Mouse (Mus musculus): ENCODE measurements around the gene Ap3d1. TPM values are rescaled to one million over a fixed set of nuclear protein-coding genes. Genes with fewer than 3 reads are reported as not detected.

Ap3d1 gene
- total and polyA plus RNA-seq, 2 experiments from 2014 or later = 99.7 to 201 TPM

DNA sequence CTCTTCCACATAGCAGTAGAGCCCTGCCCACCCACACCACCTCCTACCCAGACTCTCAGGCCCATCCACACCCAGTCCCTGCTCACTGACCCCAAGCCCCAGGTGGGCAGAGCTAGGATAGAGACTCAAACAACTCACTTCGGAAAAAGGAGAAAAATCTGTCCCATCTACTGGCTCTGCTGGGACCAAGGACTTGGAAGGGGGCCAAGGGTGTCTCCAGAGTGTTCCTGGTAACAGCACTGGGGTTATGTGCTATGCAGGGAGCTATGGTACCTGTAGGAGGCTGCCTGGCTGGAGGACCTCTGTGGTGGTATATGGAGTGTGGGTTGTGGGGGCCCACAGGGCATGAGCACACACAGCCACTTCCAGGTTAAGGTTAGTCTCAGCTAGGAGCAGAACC lies 24.8 kb downstream of the Ap3d1 start:
- ATAC-seq (no peak), DNase-seq (ENCODE audit: low spot score) (no peak)
- H3K9me3 ChIP-seq (ENCODE audit: low read length) = no peaks in the 10 kb centered on the region
- H3K4me1 ChIP-seq (ENCODE audit: insufficient read depth, low read length) = no peaks in the 10 kb centered on the region
- H3K27ac ChIP-seq = no peak overlapping the region
- H3K4me3 ChIP-seq (ENCODE audit: low read length) = no peak overlapping the region
- H3K9ac ChIP-seq (replicated peaks; ENCODE audit: low read length) = no peak overlapping the region
- H3K4me2 ChIP-seq (ENCODE audit: low read depth, low read length) = no peak overlapping the region
- WGBS = 90% methylated on average over 1 of the region's 1 CpGs
- H3K27me3 ChIP-seq (ENCODE audit: insufficient read depth, low read length) = no peaks in the 10 kb centered on the region
- H3K36me3 ChIP-seq (ENCODE audit: insufficient read depth, low read length) = peaks cover 94% of the 10 kb centered on the region
- no peak for TF ChIP-seq CTCF (IDR thresholded peaks at IDR 0.05; ENCODE audit: low read depth)

- Histone ChIP-seq H3K9me3 (ENCODE audit: low read length) (no peaks in the 10 kb centered on the region), H3K36me3 (ENCODE audit: insufficient read depth, low read length) (peaks cover 92% of the 10 kb centered on the region), H3K27me3 (ENCODE audit: insufficient read depth, low read length) (no peaks in the 10 kb centered on the region), H3K4me3 (ENCODE audit: low read length) (no peak overlapping the region), H3K4me1 (ENCODE audit: insufficient read depth, low read length) (no peaks in the 10 kb centered on the region), H3K4me2 (ENCODE audit: low read depth, low read length) (no peak overlapping the region), H3K9ac (replicated peaks; ENCODE audit: low read length) (no peak overlapping the region), H3K27ac (no peak overlapping the region)
- DNase-seq (ENCODE audit: low spot score) (no peak), ATAC-seq (no peak)
- 88% methylated on average over 3 of the region's 3 CpGs for WGBS
- TF ChIP-seq CTCF (IDR thresholded peaks at IDR 0.05; ENCODE audit: low read depth) = no peak
These were observed 31.2 kb downstream of the Ap3d1 start for GRCm38 (mm10) chr10:80710834-80711233.

GRCm38 (mm10) chr10:80705479-80705878 lies 36.6 kb downstream of the Ap3d1 start:
- Histone ChIP-seq H3K4me2 (ENCODE audit: low read depth, low read length) (no peak overlapping the region), H3K27me3 (ENCODE audit: insufficient read depth, low read length) (no peaks in the 10 kb centered on the region), H3K36me3 (ENCODE audit: insufficient read depth, low read length) (peaks cover 41% of the 10 kb centered on the region), H3K4me1 (ENCODE audit: insufficient read depth, low read length) (peaks cover 13% of the 10 kb centered on the region; the same call in 1 of the 2 replicates), H3K9me3 (ENCODE audit: low read length) (no peaks in the 10 kb centered on the region), H3K4me3 (ENCODE audit: low read length) (no peak overlapping the region), H3K9ac (replicated peaks; ENCODE audit: low read length) (no peak overlapping the region), H3K27ac (no peak overlapping the region)
- ATAC-seq = no peak
- TF ChIP-seq CTCF (IDR thresholded peaks at IDR 0.05; ENCODE audit: low read depth) = no peak
- DNase-seq (ENCODE audit: low spot score) = no peak
- 83% methylated on average over 3 of the region's 3 CpGs for WGBS

DNA sequence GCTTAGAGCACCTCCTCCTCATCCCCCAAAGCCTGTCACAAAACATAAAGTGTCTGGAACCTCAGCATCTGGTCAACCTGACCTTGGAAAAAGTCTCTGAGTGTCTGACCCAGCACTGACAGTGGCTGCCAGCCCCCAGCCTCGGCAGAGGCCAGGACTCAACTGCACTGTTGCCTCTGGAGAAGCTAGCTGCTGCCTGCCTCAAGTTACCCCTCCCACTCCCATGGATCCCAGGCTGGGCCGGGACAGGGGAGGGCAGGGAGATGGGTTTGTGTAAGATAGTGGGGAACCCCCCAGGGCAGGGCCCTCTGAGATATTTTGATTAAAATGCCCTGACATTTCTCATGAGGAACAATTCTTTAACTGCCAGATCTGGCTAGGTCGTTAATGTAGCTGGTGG lies 37.0 kb downstream of the Ap3d1 start:
- 67% methylated on average over 3 of the region's 3 CpGs for WGBS
- Histone ChIP-seq H3K4me2 (ENCODE audit: low read depth, low read length) (no peak overlapping the region), H3K27ac (no peak overlapping the region), H3K27me3 (ENCODE audit: insufficient read depth, low read length) (no peaks in the 10 kb centered on the region), H3K4me1 (ENCODE audit: insufficient read depth, low read length) (peaks cover 15% of the 10 kb centered on the region; the same call in 1 of the 2 replicates), H3K9ac (replicated peaks; ENCODE audit: low read length) (no peak overlapping the region), H3K9me3 (ENCODE audit: low read length) (no peaks in the 10 kb centered on the region), H3K4me3 (ENCODE audit: low read length) (no peak overlapping the region), H3K36me3 (ENCODE audit: insufficient read depth, low read length) (peaks cover 36% of the 10 kb centered on the region)
- no peak for TF ChIP-seq CTCF (IDR thresholded peaks at IDR 0.05; ENCODE audit: low read depth)
- DNase-seq (ENCODE audit: low spot score) (no peak), ATAC-seq (no peak)

GRCm38 (mm10) chr10:80704418-80704817 lies 37.6 kb downstream of the Ap3d1 start:
- no peak for ATAC-seq
- Histone ChIP-seq H3K4me2 (ENCODE audit: low read depth, low read length) (no peak overlapping the region), H3K27ac (no peak overlapping the region), H3K36me3 (ENCODE audit: insufficient read depth, low read length) (peaks cover 30% of the 10 kb centered on the region), H3K9ac (replicated peaks; ENCODE audit: low read length) (no peak overlapping the region), H3K27me3 (ENCODE audit: insufficient read depth, low read length) (no peaks in the 10 kb centered on the region), H3K4me1 (ENCODE audit: insufficient read depth, low read length) (peaks cover 18% of the 10 kb centered on the region; the same call in 1 of the 2 replicates), H3K4me3 (ENCODE audit: low read length) (no peak overlapping the region), H3K9me3 (ENCODE audit: low read length) (no peaks in the 10 kb centered on the region)
- 81% methylated on average over 5 of the region's 5 CpGs for WGBS
- TF ChIP-seq CTCF (IDR thresholded peaks at IDR 0.05; ENCODE audit: low read depth) = no peak
- DNase-seq (ENCODE audit: low spot score) = no peak

DNA sequence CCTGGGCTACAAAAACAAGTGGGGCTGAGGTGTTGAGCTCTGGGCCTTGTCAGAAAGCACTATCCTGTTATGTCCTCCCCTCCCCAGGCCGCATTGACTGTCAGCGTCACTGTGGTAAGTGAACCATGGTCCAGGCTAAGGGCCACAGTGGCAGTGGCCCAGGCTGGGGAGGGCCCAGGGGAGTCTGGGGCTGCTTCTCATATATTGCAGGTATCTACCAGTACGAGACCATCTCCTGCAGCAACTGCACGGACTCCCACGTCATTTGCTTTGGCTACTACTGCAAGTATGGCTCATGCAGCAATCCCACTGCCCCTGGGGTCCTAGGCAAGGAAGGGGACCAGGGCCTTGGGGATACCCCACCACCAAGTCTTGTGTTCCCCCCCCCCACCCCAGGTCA lies 38.4 kb downstream of the Ap3d1 start:
- Histone ChIP-seq H3K9me3 (ENCODE audit: low read length) (no peaks in the 10 kb centered on the region), H3K9ac (replicated peaks; ENCODE audit: low read length) (peak overlapping the region; percentile 56; the same call in 1 of the 2 replicates), H3K27ac (peak overlapping the region; percentile 78; the same call in 1 of the 2 replicates), H3K4me2 (ENCODE audit: low read depth, low read length) (peak overlapping the region; percentile 68), H3K4me3 (ENCODE audit: low read length) (peak overlapping the region; percentile 58), H3K4me1 (ENCODE audit: insufficient read depth, low read length) (peaks cover 18% of the 10 kb centered on the region; the same call in 1 of the 2 replicates), H3K27me3 (ENCODE audit: insufficient read depth, low read length) (no peaks in the 10 kb centered on the region), H3K36me3 (ENCODE audit: insufficient read depth, low read length) (peaks cover 23% of the 10 kb centered on the region)
- DNase-seq (ENCODE audit: low spot score) (no peak), ATAC-seq (no peak)
- TF ChIP-seq CTCF (IDR thresholded peaks at IDR 0.05; ENCODE audit: low read depth) = no peak
- 85% methylated on average over 5 of the region's 5 CpGs for WGBS

DNA sequence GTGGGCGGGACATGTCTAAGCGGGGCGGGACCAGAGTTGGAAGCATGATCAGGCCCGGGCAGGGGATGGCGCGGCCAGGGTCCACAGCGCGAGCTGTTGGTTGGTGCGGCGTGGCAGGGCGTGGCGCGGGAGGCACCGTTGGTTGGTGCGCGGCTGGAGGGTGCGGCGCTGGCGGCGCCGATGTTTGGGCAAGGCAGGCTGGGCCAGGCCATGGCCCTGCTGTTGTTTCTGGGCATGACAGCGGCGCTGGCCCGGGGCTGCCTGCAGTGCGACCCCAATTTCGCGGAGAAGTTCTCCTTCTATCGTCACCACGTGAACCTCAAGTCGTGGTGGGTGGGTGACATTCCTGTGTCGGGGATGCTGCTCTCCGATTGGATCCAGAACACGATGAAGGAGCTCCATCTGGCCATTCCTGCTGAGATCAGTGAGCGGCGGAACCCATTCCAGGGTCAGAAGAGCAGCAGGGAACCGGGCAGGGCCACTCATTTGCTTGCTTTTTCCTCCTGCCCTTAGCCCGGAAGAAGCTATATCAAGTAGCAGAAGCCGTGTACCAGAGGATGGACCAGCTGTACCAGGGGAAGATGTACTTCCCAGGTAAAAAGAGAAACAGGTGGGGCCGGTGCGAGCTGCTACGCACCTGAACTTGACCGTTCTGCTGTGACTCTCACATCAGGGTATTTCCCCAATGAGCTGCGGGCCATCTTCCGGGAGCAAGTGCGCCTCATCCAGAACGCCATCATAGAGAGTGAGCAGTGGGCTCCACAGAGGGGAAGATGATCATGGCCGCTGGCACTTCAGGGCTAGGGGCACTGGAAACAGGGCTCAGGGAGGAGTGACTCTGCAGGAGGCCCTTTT lies 39.3 kb downstream of the Ap3d1 start:
- H3K27ac ChIP-seq = peak overlapping the region; percentile 78

More for the DNA sequence above, 39.3 kb downstream of the Ap3d1 start:
- no peak; the same call in 1 of the 2 replicates for TF ChIP-seq CTCF (IDR thresholded peaks at IDR 0.05; ENCODE audit: low read depth)
- H3K4me1 ChIP-seq (ENCODE audit: insufficient read depth, low read length) = peaks cover 18% of the 10 kb centered on the region; the same call in 1 of the 2 replicates
- peaks cover 14% of the 10 kb centered on the region for H3K36me3 ChIP-seq (ENCODE audit: insufficient read depth, low read length)
- ATAC-seq = peak; percentile 89
- DNase-seq (ENCODE audit: low spot score) = peak; percentile 95
- no peaks in the 10 kb centered on the region for H3K27me3 ChIP-seq (ENCODE audit: insufficient read depth, low read length)
- peak overlapping the region; percentile 68 for H3K4me2 ChIP-seq (ENCODE audit: low read depth, low read length)
- H3K4me3 ChIP-seq (ENCODE audit: low read length) = peak overlapping the region; percentile 58
- 3% methylated on average over 46 of the region's 47 CpGs for WGBS
- H3K9ac ChIP-seq (replicated peaks; ENCODE audit: low read length) = peak overlapping the region; percentile 56
- no peaks in the 10 kb centered on the region for H3K9me3 ChIP-seq (ENCODE audit: low read length)

All from hindbrain, postnatal 0 days (tissue).